Mouse (Mus musculus) layer of hippocampus, adult 9-11 months (tissue): ENCODE measurements around the gene Cd59b.

Experiments used
- DNase-seq: peaks from one replicate; pipeline ENCODE4 v3.0.0; 2022

The Cd59b gene

GRCm38 (mm10) chr2:104121681-104122504 lies 52.2 kb downstream of the Cd59b start:
- no peak for DNase-seq

GRCm38 (mm10) chr2:104122505-104123378 lies 53.1 kb downstream of the Cd59b start, which contains the start of gene A930018P22Rik:
Gene A930018P22Rik, plus strand, starts transcription at chr2:104122769.
- peak; percentile 89 for DNase-seq

GRCm38 (mm10) chr2:104123540-104123939 lies 53.9 kb downstream of the Cd59b start:
- no peak for DNase-seq

GRCm38 (mm10) chr2:104124071-104124470 lies 54.4 kb downstream of the Cd59b start:
- no peak for DNase-seq

GRCm38 (mm10) chr2:104128803-104129531 lies 59.3 kb downstream of the Cd59b start:
- DNase-seq = no peak

GRCm38 (mm10) chr2:104130165-104130564 lies 60.5 kb downstream of the Cd59b start:
- no peak for DNase-seq

GRCm38 (mm10) chr2:104130969-104131368 lies 61.3 kb downstream of the Cd59b start:
- DNase-seq = no peak

- DNase-seq = no peak
These were observed 62.7 kb downstream of the Cd59b start for GRCm38 (mm10) chr2:104132266-104132859.

GRCm38 (mm10) chr2:104133042-104133810 lies 63.6 kb downstream of the Cd59b start:
- no peak for DNase-seq

GRCm38 (mm10) chr2:104134150-104135056 lies 64.8 kb downstream of the Cd59b start:
- DNase-seq = peak; percentile 67

GRCm38 (mm10) chr2:104135920-104136319 lies 66.3 kb downstream of the Cd59b start:
- no peak for DNase-seq
